Mouse (Mus musculus): Measurements from ENCODE around the gene Fads6. TPM values are rescaled to one million over a fixed set of nuclear protein-coding genes. Genes with fewer than 3 reads are reported as not detected.
A peak's percentile ranks its signal among the peaks of the same experiment; 100 is the strongest.

Gene Fads6
- polyA plus RNA-seq, 1 experiment from 2014 or later = 0.32 TPM

- WGBS = 67% methylated on average over 14 of the region's 14 CpGs
- H3K27ac ChIP-seq (ENCODE audit: low read depth, low read length) = no peak overlapping the region
- H3K4me2 ChIP-seq (replicated peaks; ENCODE audit: low read depth, low read length) = no peak overlapping the region
- H3K4me1 ChIP-seq (ENCODE audit: control insufficient read depth, insufficient read depth, low read length) = no peaks in the 10 kb centered on the region
- no peaks in the 10 kb centered on the region for H3K36me3 ChIP-seq (ENCODE audit: control insufficient read depth, insufficient read depth, low read length)
- no peaks in the 10 kb centered on the region for H3K9me3 ChIP-seq (ENCODE audit: control insufficient read depth, low read length)
- no peak overlapping the region for H3K9ac ChIP-seq (ENCODE audit: low read depth, low read length)
- H3K4me3 ChIP-seq (ENCODE audit: low read length) = no peak overlapping the region
- peaks cover 12% of the 10 kb centered on the region for H3K27me3 ChIP-seq (ENCODE audit: control insufficient read depth, insufficient read depth, low read length)
- no peak for ATAC-seq (ENCODE audit: low FRiP score, low TSS enrichment)
Observed at GRCm38 (mm10) chr11:115292631-115293375, 4.7 kb downstream of the Fads6 start.

GRCm38 (mm10) chr11:115291503-115291902 is 6.0 kb downstream of the Fads6 start:
- Histone ChIP-seq H3K9ac (ENCODE audit: low read depth, low read length) (no peak overlapping the region), H3K36me3 (ENCODE audit: control insufficient read depth, insufficient read depth, low read length) (no peaks in the 10 kb centered on the region), H3K4me2 (replicated peaks; ENCODE audit: low read depth, low read length) (no peak overlapping the region), H3K9me3 (ENCODE audit: control insufficient read depth, low read length) (no peaks in the 10 kb centered on the region), H3K4me3 (ENCODE audit: low read length) (no peak overlapping the region), H3K27ac (ENCODE audit: low read depth, low read length) (no peak overlapping the region), H3K27me3 (ENCODE audit: control insufficient read depth, insufficient read depth, low read length) (no peaks in the 10 kb centered on the region), H3K4me1 (ENCODE audit: control insufficient read depth, insufficient read depth, low read length) (no peaks in the 10 kb centered on the region)
- ATAC-seq (ENCODE audit: low FRiP score, low TSS enrichment) = no peak
- 77% methylated on average over 10 of the region's 10 CpGs for WGBS

GRCm38 (mm10) chr11:115290919-115291318 is 6.5 kb downstream of the Fads6 start:
- Histone ChIP-seq H3K27me3 (ENCODE audit: control insufficient read depth, insufficient read depth, low read length) (no peaks in the 10 kb centered on the region), H3K9me3 (ENCODE audit: control insufficient read depth, low read length) (no peaks in the 10 kb centered on the region), H3K36me3 (ENCODE audit: control insufficient read depth, insufficient read depth, low read length) (no peaks in the 10 kb centered on the region), H3K4me1 (ENCODE audit: control insufficient read depth, insufficient read depth, low read length) (no peaks in the 10 kb centered on the region), H3K4me2 (replicated peaks; ENCODE audit: low read depth, low read length) (no peak overlapping the region), H3K4me3 (ENCODE audit: low read length) (no peak overlapping the region), H3K27ac (ENCODE audit: low read depth, low read length) (no peak overlapping the region), H3K9ac (ENCODE audit: low read depth, low read length) (no peak overlapping the region)
- no peak for ATAC-seq (ENCODE audit: low FRiP score, low TSS enrichment)
- 55% methylated on average over 6 of the region's 6 CpGs for WGBS

GRCm38 (mm10) chr11:115290314-115290713 is 7.1 kb downstream of the Fads6 start:
- no peaks in the 10 kb centered on the region for H3K4me1 ChIP-seq (ENCODE audit: control insufficient read depth, insufficient read depth, low read length)

GRCm38 (mm10) chr11:115289885-115290284 is 7.6 kb downstream of the Fads6 start:
- Histone ChIP-seq H3K4me3 (ENCODE audit: low read length) (no peak overlapping the region), H3K27ac (ENCODE audit: low read depth, low read length) (no peak overlapping the region), H3K4me2 (replicated peaks; ENCODE audit: low read depth, low read length) (no peak overlapping the region), H3K36me3 (ENCODE audit: control insufficient read depth, insufficient read depth, low read length) (no peaks in the 10 kb centered on the region), H3K9me3 (ENCODE audit: control insufficient read depth, low read length) (no peaks in the 10 kb centered on the region), H3K9ac (ENCODE audit: low read depth, low read length) (peak overlapping the region; percentile 18; the same call in 1 of the 2 replicates), H3K4me1 (ENCODE audit: control insufficient read depth, insufficient read depth, low read length) (no peaks in the 10 kb centered on the region), H3K27me3 (ENCODE audit: control insufficient read depth, insufficient read depth, low read length) (no peaks in the 10 kb centered on the region)
- ATAC-seq (ENCODE audit: low FRiP score, low TSS enrichment) = no peak
- WGBS = 68% methylated on average over 8 of the region's 8 CpGs

More at GRCm38 (mm10) chr11:115290314-115290713, 7.1 kb downstream of the Fads6 start:
- Histone ChIP-seq H3K4me3 (ENCODE audit: low read length) (no peak overlapping the region), H3K27me3 (ENCODE audit: control insufficient read depth, insufficient read depth, low read length) (no peaks in the 10 kb centered on the region), H3K9me3 (ENCODE audit: control insufficient read depth, low read length) (no peaks in the 10 kb centered on the region), H3K27ac (ENCODE audit: low read depth, low read length) (no peak overlapping the region), H3K4me2 (replicated peaks; ENCODE audit: low read depth, low read length) (no peak overlapping the region), H3K36me3 (ENCODE audit: control insufficient read depth, insufficient read depth, low read length) (no peaks in the 10 kb centered on the region), H3K9ac (ENCODE audit: low read depth, low read length) (no peak overlapping the region)
- WGBS = 94% methylated on average over 1 of the region's 1 CpGs
- ATAC-seq (ENCODE audit: low FRiP score, low TSS enrichment) = no peak

GRCm38 (mm10) chr11:115288305-115288704 is 9.2 kb downstream of the Fads6 start:
- H3K4me2 ChIP-seq (replicated peaks; ENCODE audit: low read depth, low read length) = no peak overlapping the region
- no peak for ATAC-seq (ENCODE audit: low FRiP score, low TSS enrichment)
- H3K27ac ChIP-seq (ENCODE audit: low read depth, low read length) = no peak overlapping the region
- H3K9me3 ChIP-seq (ENCODE audit: control insufficient read depth, low read length) = no peaks in the 10 kb centered on the region
- H3K27me3 ChIP-seq (ENCODE audit: control insufficient read depth, insufficient read depth, low read length) = no peaks in the 10 kb centered on the region
- no peak overlapping the region for H3K4me3 ChIP-seq (ENCODE audit: low read length)
- H3K9ac ChIP-seq (ENCODE audit: low read depth, low read length) = no peak overlapping the region
- no peaks in the 10 kb centered on the region for H3K4me1 ChIP-seq (ENCODE audit: control insufficient read depth, insufficient read depth, low read length)
- H3K36me3 ChIP-seq (ENCODE audit: control insufficient read depth, insufficient read depth, low read length) = no peaks in the 10 kb centered on the region
- WGBS = 78% methylated on average over 2 of the region's 2 CpGs

- H3K4me1 ChIP-seq (ENCODE audit: control insufficient read depth, insufficient read depth, low read length) = no peaks in the 10 kb centered on the region
- H3K4me2 ChIP-seq (replicated peaks; ENCODE audit: low read depth, low read length) = no peak overlapping the region
- H3K36me3 ChIP-seq (ENCODE audit: control insufficient read depth, insufficient read depth, low read length) = no peaks in the 10 kb centered on the region
- H3K27ac ChIP-seq (ENCODE audit: low read depth, low read length) = no peak overlapping the region
- 92% methylated on average over 5 of the region's 5 CpGs for WGBS
- no peak overlapping the region for H3K4me3 ChIP-seq (ENCODE audit: low read length)
- H3K27me3 ChIP-seq (ENCODE audit: control insufficient read depth, insufficient read depth, low read length) = no peaks in the 10 kb centered on the region
- no peaks in the 10 kb centered on the region for H3K9me3 ChIP-seq (ENCODE audit: control insufficient read depth, low read length)
- H3K9ac ChIP-seq (ENCODE audit: low read depth, low read length) = no peak overlapping the region
- ATAC-seq (ENCODE audit: low FRiP score, low TSS enrichment) = no peak
Observed at GRCm38 (mm10) chr11:115287386-115287785, 10.1 kb downstream of the Fads6 start.

GRCm38 (mm10) chr11:115286201-115286993 is 11.1 kb downstream of the Fads6 start:
- no peak for ATAC-seq (ENCODE audit: low FRiP score, low TSS enrichment)
- no peaks in the 10 kb centered on the region for H3K4me1 ChIP-seq (ENCODE audit: control insufficient read depth, insufficient read depth, low read length)
- 77% methylated on average over 19 of the region's 19 CpGs for WGBS
- no peaks in the 10 kb centered on the region for H3K9me3 ChIP-seq (ENCODE audit: control insufficient read depth, low read length)
- H3K4me3 ChIP-seq (ENCODE audit: low read length) = no peak overlapping the region
- H3K27ac ChIP-seq (ENCODE audit: low read depth, low read length) = no peak overlapping the region
- no peaks in the 10 kb centered on the region for H3K27me3 ChIP-seq (ENCODE audit: control insufficient read depth, insufficient read depth, low read length)
- H3K4me2 ChIP-seq (replicated peaks; ENCODE audit: low read depth, low read length) = no peak overlapping the region
- H3K9ac ChIP-seq (ENCODE audit: low read depth, low read length) = no peak overlapping the region
- no peaks in the 10 kb centered on the region for H3K36me3 ChIP-seq (ENCODE audit: control insufficient read depth, insufficient read depth, low read length)

- Histone ChIP-seq H3K9me3 (ENCODE audit: control insufficient read depth, low read length) (no peaks in the 10 kb centered on the region), H3K36me3 (ENCODE audit: control insufficient read depth, insufficient read depth, low read length) (no peaks in the 10 kb centered on the region), H3K4me2 (replicated peaks; ENCODE audit: low read depth, low read length) (no peak overlapping the region), H3K4me3 (ENCODE audit: low read length) (no peak overlapping the region), H3K4me1 (ENCODE audit: control insufficient read depth, insufficient read depth, low read length) (no peaks in the 10 kb centered on the region), H3K9ac (ENCODE audit: low read depth, low read length) (no peak overlapping the region), H3K27ac (ENCODE audit: low read depth, low read length) (no peak overlapping the region), H3K27me3 (ENCODE audit: control insufficient read depth, insufficient read depth, low read length) (no peaks in the 10 kb centered on the region)
- no peak for ATAC-seq (ENCODE audit: low FRiP score, low TSS enrichment)
- WGBS = 65% methylated on average over 4 of the region's 4 CpGs
Observed at GRCm38 (mm10) chr11:115285282-115285681, 12.2 kb downstream of the Fads6 start.
